Mouse (Mus musculus): ENCODE results near the gene Vezf1.

DNA sequence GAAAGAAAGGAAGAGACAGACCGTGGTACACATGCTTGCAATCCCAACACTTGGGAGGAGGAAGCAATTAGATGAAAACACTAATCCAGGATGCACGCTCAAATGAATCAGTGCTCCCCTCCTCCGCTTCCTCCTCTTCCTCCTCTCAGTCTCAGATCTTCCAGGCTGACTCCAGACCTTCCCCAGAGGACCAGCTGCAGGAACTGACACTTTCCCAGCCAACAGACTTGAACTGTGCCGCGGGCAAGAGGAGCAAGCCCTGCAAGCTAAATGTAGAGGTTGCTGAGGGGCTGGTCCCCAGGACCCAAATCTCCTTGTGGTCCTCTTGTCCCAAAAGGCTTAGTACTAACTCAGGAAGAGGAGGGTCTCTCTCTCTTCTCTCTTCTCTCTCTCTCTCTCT lies 21.1 kb downstream of the Vezf1 start:
- no peak for TF ChIP-seq CTCF (conservative IDR thresholded peaks at IDR 0.05; ENCODE audit: low read length)
- no peak for TF ChIP-seq NANOG (IDR thresholded peaks at IDR 0.05; ENCODE audit: borderline replicate concordance, low read length)
- TF ChIP-seq POU5F1 (IDR thresholded peaks at IDR 0.05; ENCODE audit: borderline replicate concordance, low read length) = no peak

All from E14TG2a.4 (cell line).